Mouse (Mus musculus) erythroblast, embryonic 14.5 days (primary cell): ENCODE measurements around the gene Hmg20b. TPM values are rescaled to one million over a fixed set of nuclear protein-coding genes. Genes with fewer than 3 reads are reported as not detected.

Experiments used
- H3K27me3 ChIP-seq: 2 replicates; pipeline ENCODE4 v1.6.1; 2012; ENCODE audit warnings: inconsistent platforms; ENCODE audit not compliant: control insufficient read depth
- H3K36me3 ChIP-seq: 2 replicates; pipeline ENCODE4 v1.6.1; 2012; ENCODE audit warnings: mild to moderate bottlenecking, inconsistent platforms; ENCODE audit not compliant: control insufficient read depth
- H3K4me1 ChIP-seq: 2 replicates; pipeline ENCODE4 v1.6.1; 2012; ENCODE audit warnings: inconsistent platforms; ENCODE audit not compliant: control insufficient read depth
- H3K4me3 ChIP-seq: replicated peaks from 2 replicates; pipeline ENCODE3; 2012; ENCODE audit warnings: moderate library complexity, mild to moderate bottlenecking, inconsistent platforms
- H3K9me3 ChIP-seq: 2 replicates; pipeline ENCODE4 v1.6.1; 2012; ENCODE audit warnings: low read length, inconsistent platforms, mixed read lengths; ENCODE audit not compliant: control insufficient read depth
- GATA1 ChIP-seq: IDR thresholded peaks from 2 replicates; pipeline ENCODE4 v1.6.1; 2012; ENCODE audit warnings: low read length, inconsistent platforms, mixed read lengths
- TAL1 ChIP-seq: IDR thresholded peaks from 3 replicates; pipeline ENCODE4 v1.6.1; 2012; ENCODE audit warnings: low read length, inconsistent platforms, mixed read lengths
- polyA plus RNA-seq: library from polyadenylated mRNA; stranded (reverse); fragments of >175 nt; gene quantifications from 2 replicates; pipeline ENCODE4 v1.2.3, GENCODE M21; 2012

The Hmg20b gene
- polyA plus RNA-seq, 1 experiment, result 52.7 TPM

DNA sequence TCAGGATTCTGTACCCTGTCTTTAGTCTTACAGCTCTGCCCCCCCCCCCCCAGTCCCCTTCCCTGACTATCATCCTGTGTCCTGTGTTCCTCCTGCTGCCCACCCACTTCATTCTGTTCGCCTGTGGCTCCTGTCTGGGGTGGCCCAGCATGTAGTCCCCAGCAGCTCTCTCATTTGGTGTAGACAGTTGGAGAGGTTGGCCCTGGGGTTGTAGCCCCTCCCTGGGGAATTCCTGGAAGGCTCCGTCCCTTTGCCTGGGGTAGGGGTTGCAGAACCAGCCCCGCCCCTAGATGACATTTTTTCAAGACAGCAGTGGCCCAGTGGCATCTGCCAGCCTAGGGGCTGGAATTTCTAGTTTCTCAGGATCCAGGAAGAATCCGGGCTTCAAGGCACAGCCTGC is 7.9 kb upstream of the Hmg20b start:
- Histone ChIP-seq H3K4me1 (peaks cover 88% of the 10 kb centered on the region), H3K4me3 (peak overlapping the region; percentile 86), H3K27me3 (no peaks in the 10 kb centered on the region), H3K36me3 (peaks cover 45% of the 10 kb centered on the region), H3K9me3 (no peaks in the 10 kb centered on the region)
- TF ChIP-seq GATA1, result no peak
- TF ChIP-seq TAL1, result no peak

DNA sequence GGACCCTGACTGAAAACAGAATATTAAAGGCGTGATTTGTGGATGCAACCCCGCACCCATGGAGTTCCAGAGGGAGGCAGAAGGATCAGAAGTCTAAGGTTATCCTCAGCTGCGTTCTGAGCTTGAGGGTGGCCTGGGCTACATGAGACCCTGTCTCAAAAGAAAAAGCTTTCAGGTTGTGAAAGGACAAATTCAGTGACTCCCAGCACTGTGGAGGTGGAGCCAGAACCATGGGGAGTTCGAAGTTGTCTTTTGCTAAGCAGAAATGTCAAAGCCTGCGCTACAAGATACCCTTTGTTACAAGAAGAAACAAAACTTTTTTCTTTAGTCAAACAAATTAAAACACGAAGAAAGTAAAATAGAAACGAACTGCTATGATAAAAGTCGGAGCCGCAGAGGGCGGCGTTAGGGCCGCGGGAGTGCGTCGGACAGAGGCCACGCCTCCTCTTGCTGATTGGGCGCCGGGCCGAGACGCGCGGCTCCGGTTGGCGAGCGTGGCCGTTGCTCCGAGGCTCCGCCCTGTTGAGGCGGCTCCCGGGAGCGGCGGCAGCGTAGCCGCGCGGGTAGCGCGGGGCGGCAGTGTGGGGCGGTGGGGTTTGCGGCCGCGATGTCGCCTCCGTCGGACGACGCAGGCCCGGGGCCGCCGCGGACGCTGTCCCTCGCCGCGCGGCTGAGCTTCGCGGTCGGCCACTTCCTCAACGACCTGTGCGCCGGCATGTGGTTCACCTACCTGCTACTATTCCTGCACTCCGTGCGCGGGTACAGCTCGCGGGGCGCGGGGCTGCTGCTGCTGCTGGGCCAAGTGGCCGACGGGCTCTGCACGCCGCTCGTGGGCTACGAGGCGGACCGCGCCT is 6.9 kb upstream of the Hmg20b start, which contains the start of gene Mfsd12:
Gene Mfsd12, plus strand, starts transcription at position 501 of the 854 bp plus-strand sequence.
- no peaks in the 10 kb centered on the region for H3K9me3 ChIP-seq
- no peak for TF ChIP-seq TAL1
- peak within 1 kb of the TSS; percentile 86 for H3K4me3 ChIP-seq
- H3K4me1 ChIP-seq, result peaks cover 87% of the 10 kb centered on the region
- H3K27me3 ChIP-seq, result no peaks in the 10 kb centered on the region
- peaks cover 35% of the 10 kb centered on the region for H3K36me3 ChIP-seq

- TF ChIP-seq GATA1, result no peak
- no peak for TF ChIP-seq TAL1
- H3K9me3 ChIP-seq, result no peaks in the 10 kb centered on the region
- H3K4me3 ChIP-seq, result peak overlapping the region; percentile 86
- no peaks in the 10 kb centered on the region for H3K27me3 ChIP-seq
- peaks cover 28% of the 10 kb centered on the region for H3K36me3 ChIP-seq
- H3K4me1 ChIP-seq, result peaks cover 87% of the 10 kb centered on the region
Measured at GRCm38 (mm10) chr10:81356352-81356990, 6.2 kb upstream of the Hmg20b start.

DNA sequence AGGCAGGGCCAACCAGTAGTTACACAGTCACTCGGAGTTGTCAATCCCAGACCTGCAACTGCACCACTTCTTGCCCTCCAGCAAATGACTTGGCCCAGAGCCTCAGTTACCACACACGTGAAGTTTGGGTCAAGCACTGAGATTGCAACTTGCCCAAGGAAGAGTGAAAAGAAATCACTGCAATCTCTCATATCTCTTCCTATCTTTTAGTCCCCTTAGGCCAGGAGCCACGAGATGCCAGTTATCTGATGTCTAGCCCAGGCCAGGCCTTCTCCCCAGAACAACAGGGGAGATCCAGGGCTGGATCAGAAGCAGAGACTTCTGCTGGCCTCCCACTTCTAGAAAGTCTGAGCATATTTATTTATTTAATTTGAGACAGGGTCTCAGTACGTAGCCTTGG is 5.3 kb upstream of the Hmg20b start:
- Histone ChIP-seq H3K9me3 (no peaks in the 10 kb centered on the region), H3K4me1 (peaks cover 87% of the 10 kb centered on the region)

DNA sequence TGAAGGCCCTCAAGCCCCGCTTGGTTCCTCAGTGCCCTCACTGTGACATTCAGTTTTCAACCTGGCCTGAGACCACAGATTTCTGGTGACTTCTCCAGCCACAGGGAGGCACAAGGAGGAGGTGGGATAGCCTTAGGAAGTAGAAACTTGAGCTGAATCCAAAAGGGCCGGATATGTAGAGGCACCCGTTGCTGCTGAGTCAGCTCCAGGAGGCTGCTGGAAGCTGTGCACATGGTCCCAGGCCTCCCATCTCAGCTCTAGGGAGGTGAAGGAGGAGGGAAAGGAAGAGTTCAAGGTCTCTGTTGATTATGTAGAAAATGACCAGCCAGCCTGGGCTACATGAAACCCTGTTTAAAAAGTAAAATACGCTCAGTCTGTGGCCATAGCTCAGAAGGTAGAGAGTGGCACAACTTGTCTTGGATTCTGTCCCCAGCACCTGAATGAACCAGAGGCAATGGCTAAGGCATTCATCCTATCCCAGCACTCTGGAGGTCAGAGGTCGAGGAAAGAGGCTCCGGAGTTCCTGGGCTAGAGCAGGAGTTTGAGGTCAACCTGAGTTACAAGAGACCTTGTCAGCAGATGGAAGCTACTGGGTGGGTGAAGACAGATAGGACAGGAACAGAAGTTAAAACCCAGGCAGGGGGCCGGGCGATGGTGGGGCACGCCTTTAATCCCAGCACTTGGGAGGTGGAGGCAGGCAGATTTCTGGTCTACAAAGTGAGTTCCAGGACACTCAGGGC is 4.6 kb upstream of the Hmg20b start:
- peaks cover 12% of the 10 kb centered on the region for H3K36me3 ChIP-seq
- H3K9me3 ChIP-seq, result no peaks in the 10 kb centered on the region
- no peak overlapping the region for H3K4me3 ChIP-seq
- TF ChIP-seq GATA1 (no peak), TAL1 (no peak)
- peaks cover 83% of the 10 kb centered on the region for H3K4me1 ChIP-seq
- no peaks in the 10 kb centered on the region for H3K27me3 ChIP-seq

More for the DNA sequence above, 5.3 kb upstream of the Hmg20b start:
- Histone ChIP-seq H3K4me3 (no peak overlapping the region), H3K27me3 (no peaks in the 10 kb centered on the region), H3K36me3 (peaks cover 18% of the 10 kb centered on the region)
- no peak for TF ChIP-seq GATA1
- no peak for TF ChIP-seq TAL1

DNA sequence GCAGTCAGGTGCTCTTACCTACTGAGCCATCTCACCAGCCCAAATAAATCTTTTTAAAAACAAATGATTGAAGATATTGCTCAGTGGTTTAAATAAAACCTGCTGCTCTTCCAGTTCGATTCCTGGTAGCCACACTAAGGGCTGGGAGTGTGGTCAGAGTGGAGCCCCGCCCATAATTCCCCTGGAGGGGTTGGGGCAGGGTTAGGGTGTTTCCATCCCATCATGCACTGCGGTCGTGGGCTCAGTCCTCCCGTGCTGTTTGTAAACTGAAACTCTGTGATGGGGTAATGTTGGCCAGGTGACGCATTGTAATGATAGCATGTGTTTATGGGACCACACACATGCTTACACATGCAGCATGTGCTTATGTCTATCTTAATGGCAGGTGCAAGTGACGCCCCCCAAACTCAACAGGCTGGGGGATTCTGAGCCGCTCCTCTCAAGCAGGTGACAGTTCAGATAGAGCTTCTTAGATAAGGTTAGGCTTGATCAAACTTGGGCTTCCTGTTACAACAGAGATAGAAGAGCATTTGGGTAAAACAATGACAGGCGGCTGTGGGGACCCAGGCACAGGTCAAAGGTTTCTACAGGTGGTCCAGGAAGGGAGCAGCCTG is 1.5 kb upstream of the Hmg20b start:
- TF ChIP-seq GATA1, result 0 out of 2 replicates have a peak, but pooled peaks have one; percentile 4
- TF ChIP-seq TAL1, result no peak
- peaks cover 22% of the 10 kb centered on the region for H3K36me3 ChIP-seq
- H3K27me3 ChIP-seq, result no peaks in the 10 kb centered on the region
- H3K4me1 ChIP-seq, result peaks cover 85% of the 10 kb centered on the region
- H3K4me3 ChIP-seq, result peak overlapping the region; percentile 97
- no peaks in the 10 kb centered on the region for H3K9me3 ChIP-seq

DNA sequence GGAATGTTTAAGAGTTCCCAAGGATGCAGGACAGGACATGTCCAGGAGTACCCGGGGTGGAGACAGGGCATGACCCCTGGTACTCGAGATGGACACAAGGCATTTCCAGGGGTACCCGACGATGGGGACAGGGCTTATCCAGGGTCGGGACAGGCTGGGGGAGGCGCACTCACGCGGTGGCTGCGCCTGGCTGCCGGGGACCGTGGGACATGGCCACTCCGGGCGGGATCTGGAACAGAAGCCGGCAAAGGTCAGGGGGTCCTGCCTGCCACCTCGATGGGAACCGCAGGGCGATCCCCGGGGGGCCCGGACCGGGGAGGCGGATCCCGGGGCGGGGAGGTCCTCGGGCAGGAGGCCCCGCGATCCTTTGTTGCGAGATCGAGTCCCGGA is 324 bp downstream of the Hmg20b start:
- H3K9me3 ChIP-seq, result no peaks in the 10 kb centered on the region
- H3K36me3 ChIP-seq, result peaks cover 32% of the 10 kb centered on the region
- H3K27me3 ChIP-seq, result peaks cover 12% of the 10 kb centered on the region
- peak overlapping the region; percentile 97 for H3K4me3 ChIP-seq
- H3K4me1 ChIP-seq, result peaks cover 78% of the 10 kb centered on the region
- TF ChIP-seq TAL1 (no peak), GATA1 (no peak)

GRCm38 (mm10) chr10:81349146-81349545 is 1.1 kb downstream of the Hmg20b start:
- TF ChIP-seq GATA1 (no peak), TAL1 (no peak)
- Histone ChIP-seq H3K36me3 (peaks cover 32% of the 10 kb centered on the region), H3K4me1 (peaks cover 71% of the 10 kb centered on the region), H3K9me3 (no peaks in the 10 kb centered on the region), H3K4me3 (peak overlapping the region; percentile 97), H3K27me3 (peaks cover 20% of the 10 kb centered on the region)
